Mouse (Mus musculus): ENCODE measurements around the gene Rpl19.

The Rpl19 gene

DNA sequence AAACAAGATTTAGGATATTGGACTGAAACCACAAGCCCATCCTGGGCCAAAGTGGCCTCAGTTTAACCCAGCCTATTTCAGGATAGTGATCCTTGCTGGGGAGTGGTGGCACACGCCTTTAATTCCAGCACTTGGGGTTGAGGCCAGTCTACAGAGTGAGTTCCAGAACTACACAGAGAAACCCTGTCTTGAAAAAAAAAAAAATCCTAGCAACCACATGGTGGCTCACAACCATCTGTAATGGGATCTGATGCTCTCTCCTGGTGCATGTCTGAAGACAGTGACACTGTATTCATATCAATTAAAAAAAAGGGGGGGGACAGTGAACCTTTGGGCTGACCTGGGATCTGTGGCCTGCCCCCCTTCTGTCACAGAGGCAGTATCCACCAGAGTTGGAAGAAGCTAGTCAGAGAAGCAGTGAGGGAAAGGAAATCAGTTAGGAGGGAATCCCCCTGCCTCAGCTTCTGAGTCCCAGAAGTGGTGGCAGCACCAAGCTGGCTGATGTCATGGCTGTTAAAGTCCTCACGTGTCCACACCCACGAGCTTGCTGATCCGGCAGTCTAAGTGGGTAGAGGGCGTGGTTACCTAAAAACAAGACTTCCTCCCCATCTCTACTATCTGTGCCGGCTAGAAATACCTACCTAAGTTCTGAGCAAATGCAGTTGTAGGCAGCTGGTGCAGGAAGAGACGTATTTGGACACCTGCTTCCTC lies 27.5 kb upstream of the Rpl19 start:
- no peak for DNase-seq (ENCODE audit: low spot score)

DNA sequence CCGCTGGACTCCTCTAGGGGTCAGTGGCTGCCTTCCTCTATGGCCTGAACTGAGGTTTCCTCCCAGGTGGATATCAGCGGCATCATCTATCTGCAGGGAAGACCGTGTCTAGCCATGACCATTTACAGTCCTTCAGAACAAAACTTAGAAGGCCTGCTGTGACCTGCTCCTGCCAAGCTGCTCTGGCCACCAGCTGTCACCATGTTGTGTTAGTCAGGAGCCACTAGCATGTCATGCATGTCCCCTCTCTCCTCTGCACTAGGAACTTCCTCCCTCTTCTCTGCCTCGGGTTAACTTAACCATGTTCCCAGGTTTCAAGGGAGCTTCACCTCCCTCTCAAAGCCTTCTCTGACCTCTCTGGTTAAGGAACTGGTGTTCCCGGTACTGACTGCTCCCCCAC lies 26.8 kb upstream of the Rpl19 start:
- DNase-seq (ENCODE audit: low spot score) = no peak

DNA sequence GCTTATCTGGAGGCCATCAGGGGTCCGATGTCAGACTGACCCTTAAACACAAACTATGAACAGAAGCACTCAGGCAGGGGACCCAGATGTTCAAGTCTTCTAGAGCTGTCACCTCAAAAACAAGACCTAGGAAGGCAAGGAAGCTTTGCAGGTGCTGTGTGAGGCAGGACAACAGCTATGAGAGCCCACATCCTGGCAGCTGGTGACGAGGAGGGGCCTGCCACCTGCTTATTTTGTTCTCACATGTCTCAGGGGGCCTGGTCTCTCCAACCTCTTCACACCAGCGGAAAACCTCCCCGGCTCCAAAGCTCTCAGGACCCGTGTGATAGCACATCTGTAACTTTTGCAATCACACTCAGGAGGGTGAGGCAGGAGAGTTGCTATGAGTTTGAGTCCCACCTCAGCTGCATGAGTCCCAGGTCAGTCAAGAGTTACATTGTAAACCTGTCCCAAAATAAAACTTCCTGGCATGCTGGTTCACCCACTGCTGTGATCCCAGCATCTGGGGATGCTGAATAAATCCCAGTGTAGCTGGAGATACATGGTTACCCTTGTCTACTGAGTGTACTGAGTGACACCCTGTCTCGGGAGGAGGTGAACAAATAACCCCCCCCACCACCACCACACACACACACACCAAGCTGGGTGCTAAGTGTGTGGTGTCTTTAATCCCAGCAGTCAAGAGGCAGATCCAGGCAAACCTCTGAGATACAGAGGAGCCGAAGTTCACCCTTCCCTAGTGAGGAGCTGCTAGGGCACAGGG lies 26.0 kb upstream of the Rpl19 start:
- DNase-seq (ENCODE audit: low spot score) = no peak

DNA sequence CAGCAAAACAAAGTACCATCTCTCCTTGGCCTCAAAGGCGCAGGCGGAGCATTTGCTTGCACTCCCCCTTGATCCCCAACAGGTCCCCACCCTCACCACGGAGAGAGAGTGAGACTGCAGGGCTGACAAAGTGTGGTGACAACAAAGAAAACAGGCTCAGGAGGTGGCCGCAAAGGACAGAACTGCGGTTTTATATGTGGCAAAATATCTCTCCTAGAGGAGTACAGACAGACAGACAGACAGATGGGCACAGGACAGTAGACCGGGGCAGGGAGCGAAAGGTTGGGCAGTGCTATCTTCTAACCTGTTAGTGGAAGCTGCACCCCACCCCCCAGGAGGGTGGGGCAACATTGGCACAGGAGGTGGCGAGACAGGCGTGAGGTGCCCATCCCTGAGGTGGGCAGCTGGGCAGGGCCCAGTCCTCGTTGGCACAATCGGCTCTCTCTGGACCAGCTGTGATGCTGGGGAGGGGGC lies 25.1 kb upstream of the Rpl19 start:
- no peak for DNase-seq (ENCODE audit: low spot score)

DNA sequence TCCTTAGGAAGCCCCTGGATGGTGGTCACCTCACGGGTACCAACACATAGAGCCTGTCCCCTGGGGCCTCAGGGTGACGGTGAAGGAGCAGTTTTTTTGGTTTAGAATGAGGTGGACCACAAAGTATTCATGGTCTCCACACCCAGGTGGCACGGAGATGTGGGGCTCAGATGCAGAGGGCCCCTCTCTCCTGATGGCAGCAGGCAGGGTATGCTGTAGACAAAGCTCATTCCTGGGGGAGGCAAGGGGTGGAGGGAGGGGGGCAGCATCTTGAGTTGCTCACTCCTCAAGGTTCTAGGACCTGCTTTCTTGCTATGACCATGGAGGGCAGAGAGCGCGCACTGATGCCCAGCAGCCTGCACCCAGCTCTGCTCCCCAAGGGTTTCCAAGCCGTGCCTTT lies 24.5 kb upstream of the Rpl19 start:
- no peak for DNase-seq (ENCODE audit: low spot score)

DNA sequence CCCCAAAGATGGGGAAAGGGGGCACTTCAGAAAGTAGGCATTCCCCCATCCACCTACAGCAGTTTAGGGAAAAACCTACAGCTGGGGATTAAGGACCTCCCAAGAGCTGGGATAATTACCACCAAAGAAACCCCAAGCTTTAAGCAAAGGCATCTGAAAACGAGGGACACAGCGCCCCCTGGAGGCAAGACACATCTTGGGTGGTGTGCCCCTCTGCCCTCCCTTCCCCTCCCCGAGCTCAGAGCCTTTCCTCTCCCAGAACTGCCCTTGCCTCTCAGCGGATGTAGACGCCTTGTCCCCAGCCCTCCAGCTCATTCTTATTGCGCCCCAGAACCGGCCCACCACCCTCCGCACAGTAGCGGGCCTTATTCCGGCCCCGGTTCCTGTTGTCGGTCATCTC lies 23.9 kb upstream of the Rpl19 start:
- peak; percentile 76 for DNase-seq (ENCODE audit: low spot score)

DNA sequence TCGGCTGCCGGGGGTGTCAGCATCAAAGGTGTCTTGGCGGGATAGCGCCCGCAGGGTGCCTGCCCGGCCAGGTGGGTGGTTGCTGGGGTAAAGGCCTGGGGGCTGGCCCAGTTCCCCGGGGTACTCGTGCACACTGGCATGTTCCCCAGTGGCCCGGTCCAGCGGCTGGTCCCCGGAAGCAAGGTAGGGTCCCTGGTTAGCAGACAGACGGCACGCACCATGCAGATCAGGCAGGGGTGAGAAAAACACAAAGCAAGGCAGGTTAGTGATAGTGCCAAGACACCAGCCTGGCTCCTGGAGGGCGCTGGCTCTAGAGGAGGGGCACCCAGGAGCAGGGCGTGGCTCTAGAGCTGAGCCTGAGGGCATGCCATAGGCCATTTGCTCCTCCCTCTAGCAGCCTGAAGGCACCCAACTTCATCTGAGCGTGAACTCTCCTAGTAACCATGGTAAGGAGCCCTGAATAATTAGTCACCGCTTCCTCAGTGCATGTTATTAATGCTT lies 23.3 kb upstream of the Rpl19 start:
- no peak for DNase-seq (ENCODE audit: low spot score)

DNA sequence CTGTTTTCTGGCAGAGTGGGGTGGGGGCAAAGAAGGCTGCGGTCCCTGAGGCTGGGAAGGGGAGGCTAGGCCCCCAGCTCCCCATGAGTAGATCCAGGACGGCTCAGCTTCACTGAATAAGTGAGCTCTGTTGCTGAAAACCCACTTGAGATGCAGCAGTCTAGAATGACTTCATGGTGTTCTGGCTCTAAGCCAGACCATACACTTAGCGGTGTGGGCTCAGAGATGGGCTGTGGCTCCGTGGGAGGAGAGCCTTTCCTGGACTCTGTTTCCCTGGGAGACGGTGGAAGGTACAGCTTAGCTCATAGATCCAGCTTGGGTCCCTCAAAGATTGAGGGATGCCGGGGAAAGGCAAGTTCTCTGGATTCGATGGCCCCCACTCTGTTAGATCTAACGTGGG lies 22.3 kb upstream of the Rpl19 start:
- DNase-seq (ENCODE audit: low spot score) = no peak

DNA sequence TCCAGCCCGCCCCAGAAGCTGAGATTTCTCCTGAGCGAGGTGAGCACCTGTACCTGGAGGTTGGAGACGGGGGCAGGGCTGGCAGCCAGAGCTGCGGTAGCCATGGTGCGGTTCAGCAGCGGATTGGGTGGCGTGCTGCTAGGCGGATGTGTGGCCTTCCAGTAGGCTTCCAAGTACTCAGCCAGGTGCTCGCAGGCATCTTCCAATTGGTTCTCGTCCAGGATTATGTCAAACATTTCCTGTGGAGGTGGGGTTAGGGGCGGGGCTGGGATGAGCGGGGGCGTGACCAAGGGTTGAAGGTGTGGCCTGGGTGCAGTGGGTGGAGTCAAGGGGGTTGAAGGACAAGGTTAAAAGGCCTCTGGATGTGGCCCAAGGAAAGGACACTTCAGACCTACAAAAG lies 21.4 kb upstream of the Rpl19 start:
- no peak for DNase-seq (ENCODE audit: low spot score)

DNA sequence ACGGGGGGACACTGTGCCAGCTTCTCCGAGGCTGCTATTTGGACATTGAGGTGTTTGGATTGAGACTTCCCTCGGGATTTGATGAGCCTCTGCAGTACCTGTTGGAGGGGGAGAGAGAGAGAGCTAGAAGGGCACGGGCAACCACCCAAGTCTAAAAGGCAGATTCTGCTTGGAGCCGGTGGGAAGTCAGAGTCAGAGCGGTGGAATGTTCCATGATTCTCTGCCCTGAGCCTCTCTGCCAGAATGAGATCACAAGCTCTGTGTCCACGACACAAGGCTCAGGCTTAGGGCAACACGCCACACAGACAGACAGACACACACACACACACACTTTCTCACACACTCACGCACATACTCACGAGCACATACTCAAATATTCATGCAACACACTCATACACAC lies 20.8 kb upstream of the Rpl19 start:
- no peak for DNase-seq (ENCODE audit: low spot score)

DNA sequence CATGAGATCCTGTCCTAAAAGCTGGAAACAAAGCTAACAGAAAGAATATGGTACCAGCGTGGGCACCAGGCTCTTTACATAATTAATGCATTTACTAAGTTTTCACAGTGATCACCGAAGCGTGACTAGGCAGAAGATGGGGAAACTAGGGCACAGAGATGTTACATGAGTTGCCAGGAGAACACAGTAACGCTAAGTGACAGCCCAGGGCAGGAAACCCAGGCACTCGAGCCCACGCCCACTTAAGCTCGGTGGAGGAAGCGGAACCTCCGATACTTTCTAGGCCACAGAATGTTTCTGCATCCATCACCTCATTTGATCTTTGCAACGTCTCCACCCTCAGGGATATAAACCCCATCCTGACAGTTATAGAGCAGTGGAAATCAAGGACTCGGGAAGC lies 18.4 kb upstream of the Rpl19 start:
- no peak for DNase-seq (ENCODE audit: low spot score)

DNA sequence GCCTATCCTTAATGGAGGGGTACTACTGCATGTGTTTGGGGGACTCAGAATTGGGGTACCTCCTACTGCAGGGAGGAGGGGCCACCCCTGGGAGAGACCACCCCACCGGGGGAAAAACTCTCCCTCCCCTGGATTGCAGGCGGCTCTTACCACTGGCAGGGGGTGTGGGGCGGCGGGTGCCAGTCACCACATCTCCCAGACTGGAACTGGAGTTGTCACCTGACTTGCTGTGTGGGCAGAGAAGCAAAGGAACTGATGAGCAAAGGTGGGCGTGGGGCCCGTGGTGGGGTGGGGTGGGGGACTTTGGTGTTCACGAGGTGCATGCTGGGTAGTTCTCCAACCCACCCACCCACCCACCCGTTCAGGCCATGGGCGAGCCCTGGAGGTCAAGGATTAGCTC lies 14.8 kb upstream of the Rpl19 start:
- no peak for DNase-seq (ENCODE audit: low spot score)

DNA sequence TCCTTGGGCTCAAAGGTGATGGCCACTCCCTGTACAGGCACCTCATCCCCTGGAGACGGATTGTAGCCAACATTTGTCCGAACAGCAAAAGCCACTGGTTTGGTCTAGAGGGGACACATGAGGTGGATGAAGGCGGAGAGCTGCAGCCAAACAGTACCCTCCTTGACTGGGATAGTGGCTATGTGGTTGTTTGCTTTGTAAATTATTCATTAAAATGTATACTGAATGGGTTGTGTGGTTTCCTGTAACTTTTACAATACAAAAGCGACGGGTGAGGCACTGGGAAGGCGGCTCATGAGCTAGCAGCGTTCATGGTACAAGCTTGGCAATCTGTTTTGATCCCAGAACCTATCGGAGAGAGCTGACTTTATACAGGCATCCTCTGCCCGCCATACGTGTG lies 13.7 kb upstream of the Rpl19 start:
- no peak for DNase-seq (ENCODE audit: low spot score)

DNA sequence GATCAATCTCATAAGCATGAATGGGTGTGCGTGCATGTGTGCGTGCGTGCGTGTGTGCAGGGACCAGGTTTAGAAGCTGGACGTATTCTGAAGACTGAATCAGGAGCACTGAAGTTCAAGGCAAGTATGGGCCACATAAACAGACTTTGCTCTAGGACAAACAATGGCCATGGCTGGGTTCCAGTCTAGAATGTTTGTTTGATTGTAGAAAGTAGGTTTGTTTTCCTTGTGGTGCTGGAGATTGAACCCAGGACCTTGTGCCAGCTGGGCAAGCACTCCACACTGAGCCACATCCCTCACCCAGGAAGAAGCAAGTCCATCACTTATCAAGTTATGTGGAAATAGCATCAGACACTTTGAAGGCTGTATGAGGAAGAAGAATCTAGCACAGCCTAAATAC lies 10.3 kb upstream of the Rpl19 start:
- DNase-seq (ENCODE audit: low spot score) = no peak

DNA sequence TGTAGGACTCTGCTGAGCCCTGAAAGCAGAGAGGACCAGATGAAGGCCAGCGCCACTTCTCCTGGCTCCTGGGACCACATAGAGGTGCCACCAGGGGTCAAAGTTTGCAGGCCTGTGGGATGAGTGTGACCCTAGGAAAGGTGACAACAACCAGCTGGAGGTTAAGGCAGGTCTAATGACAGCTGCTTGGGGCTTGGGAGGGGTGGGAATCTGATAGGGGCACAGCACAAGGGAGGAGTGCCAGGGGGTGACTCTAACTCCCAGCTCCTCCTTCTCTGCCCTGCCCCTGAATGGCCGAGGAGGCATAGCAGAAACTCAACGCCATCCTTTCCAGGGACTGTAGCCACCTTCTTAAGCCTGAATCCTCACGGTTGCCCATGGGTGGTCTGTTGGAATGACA lies 9.7 kb upstream of the Rpl19 start:
- no peak for DNase-seq (ENCODE audit: low spot score)

DNA sequence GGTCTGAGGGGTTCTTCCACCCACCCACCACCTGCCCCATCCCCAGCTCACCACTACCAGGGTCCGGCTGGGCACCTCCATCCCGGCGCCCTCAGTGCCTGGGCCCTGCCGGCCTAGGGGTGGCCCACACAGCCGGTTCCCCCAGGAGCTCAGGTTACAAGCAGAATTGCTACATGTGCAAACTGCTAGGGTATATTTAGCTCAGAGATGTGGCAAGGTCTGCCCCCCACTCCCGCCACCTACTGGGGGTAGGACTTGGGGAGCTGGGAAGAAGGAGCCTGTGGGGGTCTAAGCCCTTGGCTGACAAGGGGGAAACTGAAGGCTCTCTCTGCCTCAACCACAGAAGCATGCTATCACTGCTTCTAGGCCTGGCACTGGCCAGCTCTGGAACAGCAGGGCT lies 8.3 kb upstream of the Rpl19 start:
- no peak for DNase-seq (ENCODE audit: low spot score)

DNA sequence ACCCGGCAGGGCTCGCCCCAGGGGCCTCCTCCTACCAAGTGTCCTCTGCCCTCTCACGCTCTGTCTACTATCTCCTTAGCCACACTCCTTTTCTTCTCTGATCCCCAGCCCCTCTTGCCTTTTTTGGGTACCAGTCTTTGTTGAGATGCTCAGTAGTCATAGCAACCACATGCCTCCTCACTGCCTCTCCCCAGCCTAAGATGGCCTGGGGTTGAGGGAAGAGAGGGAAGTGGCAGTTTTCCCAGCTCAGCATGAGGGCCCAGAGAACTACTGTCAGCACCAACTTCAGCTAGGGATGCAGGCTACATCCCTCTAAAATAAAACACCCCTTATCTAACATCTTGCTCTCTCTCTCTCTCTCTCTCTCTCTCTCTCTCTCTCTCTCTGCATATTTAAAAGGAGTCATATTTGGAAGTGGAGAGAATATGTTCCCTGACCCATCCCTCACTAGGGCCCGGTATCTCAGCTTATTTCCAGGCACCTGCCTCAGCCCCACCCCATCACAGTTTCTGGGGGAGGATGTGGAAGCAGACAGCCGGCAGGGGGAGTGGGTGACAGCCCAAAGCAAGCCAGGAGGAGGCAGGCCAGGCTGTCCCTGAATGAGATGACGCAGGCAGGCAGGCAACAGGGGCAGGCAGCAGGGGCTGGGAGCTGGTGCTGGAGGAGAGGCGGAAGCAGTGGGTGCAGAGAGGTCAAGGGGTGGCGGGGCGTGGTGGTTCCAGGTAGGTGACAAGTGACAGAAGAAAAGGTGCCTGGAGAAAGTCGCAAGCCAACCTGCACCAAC lies 7.5 kb upstream of the Rpl19 start:
- DNase-seq (ENCODE audit: low spot score) = no peak

DNA sequence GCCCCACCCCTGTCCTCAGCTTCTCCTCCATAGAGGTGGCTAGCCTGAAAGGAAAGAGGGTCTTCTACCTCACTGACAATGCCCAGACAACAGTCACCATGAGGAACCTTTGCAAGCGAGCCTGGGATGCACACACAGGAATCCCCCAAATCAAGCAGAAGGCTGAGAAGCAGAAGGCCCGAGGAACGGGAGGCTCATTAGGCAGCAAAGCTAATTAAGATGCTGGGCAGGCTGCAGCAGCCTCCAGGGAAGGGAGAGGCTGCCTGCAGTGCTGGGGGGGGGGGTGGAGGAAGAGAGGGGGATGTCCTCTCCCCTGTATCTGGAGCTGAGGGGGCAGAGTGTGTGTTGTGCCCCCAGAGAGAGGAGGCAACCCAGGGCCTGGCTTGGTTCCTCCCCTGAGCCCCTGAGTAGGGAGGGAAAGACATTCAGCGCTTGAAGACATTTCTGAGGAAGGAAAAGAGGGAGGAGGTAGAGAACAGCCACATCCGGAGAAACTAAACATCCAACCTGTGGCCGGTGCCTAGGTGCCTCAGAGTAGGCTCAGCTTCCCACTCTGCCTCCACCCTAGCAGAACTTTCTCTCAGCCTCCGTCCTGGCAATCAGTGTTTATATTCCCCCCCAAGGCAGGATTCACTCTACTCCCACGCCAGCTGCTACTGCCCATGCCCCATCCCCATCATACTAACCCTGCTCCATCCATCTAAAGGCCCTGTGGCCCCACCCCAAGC lies 6.5 kb upstream of the Rpl19 start:
- no peak for DNase-seq (ENCODE audit: low spot score)

DNA sequence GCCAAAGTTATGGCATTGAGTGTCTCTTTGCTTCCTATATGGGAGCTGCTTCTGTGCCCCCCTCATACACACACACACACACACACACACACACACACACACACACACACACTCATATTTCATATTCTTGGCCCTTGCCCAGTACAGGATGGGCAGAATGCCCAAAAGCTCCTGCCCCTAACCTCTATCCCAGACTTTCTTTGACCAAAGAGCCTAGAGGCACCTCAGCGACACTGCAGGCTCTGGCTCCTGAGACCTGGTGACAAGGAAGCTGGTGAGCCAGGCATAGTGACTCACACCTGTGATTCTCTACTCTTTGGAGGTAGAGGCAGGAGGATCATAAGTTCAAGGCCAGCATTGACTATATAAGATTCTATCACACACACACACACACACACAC lies 5.8 kb upstream of the Rpl19 start:
- no peak for DNase-seq (ENCODE audit: low spot score)

DNA sequence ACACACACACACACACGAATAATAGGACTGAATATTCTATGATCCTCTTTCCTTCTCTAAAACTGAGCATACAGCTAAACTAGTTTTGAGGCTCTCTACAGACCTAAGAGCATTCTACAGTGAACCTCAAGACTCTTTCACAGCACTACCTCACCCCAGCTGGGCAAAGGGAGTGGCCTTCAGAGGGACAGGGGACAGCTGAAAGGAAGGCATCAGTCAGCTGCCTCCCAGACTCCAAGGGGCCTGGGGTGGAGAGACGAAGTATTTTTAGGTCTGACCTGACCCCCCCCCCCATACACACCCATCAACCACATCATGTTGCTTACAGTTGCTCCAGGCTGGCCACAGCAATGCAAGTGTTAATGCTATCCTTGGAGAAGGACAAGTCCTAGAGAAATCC lies 5.4 kb upstream of the Rpl19 start:
- DNase-seq (ENCODE audit: low spot score) = no peak

DNA sequence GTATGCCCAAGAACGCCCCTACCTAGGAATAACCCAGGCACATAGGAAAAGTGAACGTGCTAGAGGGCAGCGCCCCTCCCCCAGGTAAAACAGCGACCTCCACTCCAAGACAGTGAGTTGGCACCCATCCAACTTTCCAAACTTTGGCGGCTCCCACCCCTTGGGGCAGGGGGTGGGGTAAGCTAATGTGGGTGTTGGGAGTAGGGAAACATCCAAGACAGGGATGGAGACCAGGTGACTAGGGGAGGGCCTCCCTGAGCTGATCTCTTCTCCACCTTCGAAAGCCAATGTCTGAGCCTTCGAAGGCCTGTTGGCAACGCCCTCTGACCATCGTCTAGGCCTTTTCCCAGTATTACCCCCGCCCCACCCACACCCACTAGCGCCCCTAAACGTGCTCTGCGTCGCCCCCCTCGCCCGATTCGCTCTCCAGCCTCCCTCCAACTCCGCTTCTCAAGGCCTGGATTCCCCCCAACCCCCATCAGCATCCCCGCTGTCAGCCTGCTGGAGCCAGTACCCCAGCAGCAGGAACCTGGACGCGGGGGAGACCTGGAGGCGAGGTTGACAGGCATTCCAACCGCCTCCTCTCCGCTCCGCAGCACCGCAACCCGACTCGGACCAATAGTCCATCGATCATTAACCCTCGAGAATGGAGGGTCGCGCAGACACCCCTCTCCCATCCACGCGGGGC lies 4.8 kb upstream of the Rpl19 start:
- peak; percentile 42 for DNase-seq (ENCODE audit: low spot score)

DNA sequence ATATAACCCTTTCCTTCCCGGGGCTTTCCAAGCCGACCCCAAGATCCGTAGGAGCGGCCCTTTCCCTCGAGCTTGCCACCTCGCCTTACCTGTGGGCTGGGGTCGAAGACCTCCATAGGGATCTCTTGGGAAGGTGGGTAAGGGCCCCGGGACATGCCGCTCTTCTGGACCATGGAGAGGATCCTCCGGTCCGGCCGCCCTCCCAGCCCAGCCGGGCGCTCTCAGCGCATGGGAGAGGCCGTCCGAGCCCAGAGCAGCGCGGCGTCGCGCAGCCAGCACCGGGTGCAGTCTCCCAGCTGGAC lies 4.3 kb upstream of the Rpl19 start:
- DNase-seq (ENCODE audit: low spot score) = no peak
